ENCODE assay signal across 10 mouse cellular contexts in the genomic region with DNA sequence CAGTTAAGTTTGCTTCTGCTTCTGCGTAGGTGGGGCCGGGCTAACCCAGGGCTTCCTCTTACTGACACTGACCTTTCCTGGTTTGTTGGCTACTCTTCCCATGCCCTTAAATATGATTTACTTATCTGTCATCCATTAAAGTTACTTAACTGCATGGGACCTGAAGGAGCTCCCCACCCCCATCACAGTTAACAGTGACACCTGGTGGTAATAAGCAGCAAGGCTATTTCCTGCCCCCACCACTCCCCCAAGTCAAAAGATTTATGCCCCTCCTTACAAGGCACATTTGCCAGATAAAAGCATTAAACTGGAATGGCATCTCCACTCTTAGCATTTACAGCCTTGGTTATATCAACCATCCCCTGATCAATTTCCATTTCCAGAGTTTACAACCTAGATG. TPM values are rescaled to one million over a fixed set of nuclear protein-coding genes. Genes with fewer than 3 reads are reported as not detected.
A peak's percentile ranks its signal among the peaks of the same experiment; 100 is the strongest.
DNase-seq lines count a peak whose midpoint lies in the region; ATAC-seq and TF ChIP-seq lines count a peak whose summit lies in the region.
"Had no signal": no experiment of that assay in that cellular context is flagged by ENCODE, and none has a peak within 500 bp of the region (broad histone marks: within the 10 kb centered on the region; RNA-seq: fewer than 3 reads in every experiment).

No protein-coding gene starts in this region.

- peaks cover 18% of the 10 kb centered on the region for H3K36me3 ChIP-seq in neural tube, embryonic 13.5 days

- intact Hi-C loops in left cerebral cortex, postnatal 14 days (cut with DNase I), result no loop called here

- H3K4me3 ChIP-seq in lung, adult 2 months (replicated peaks; ENCODE audit: extremely low read depth, low read depth, low read length), result no peak overlapping the region
- H3K4me3 ChIP-seq in bone marrow, adult 2 months (replicated peaks; ENCODE audit: control insufficient read depth, low read depth, low read length), result no peak overlapping the region
- H3K4me3 ChIP-seq in neural tube, embryonic 13.5 days, result no peak overlapping the region
- H3K4me3 ChIP-seq: hindbrain, embryonic 15.5 days; stomach, embryonic 15.5 days had no signal

- H3K4me1 ChIP-seq in lung, adult 2 months (ENCODE audit: control insufficient read depth, insufficient read depth, low read length), result no peaks in the 10 kb centered on the region
- peaks cover 1% of the 10 kb centered on the region; the same call in 1 of the 2 replicates for H3K4me1 ChIP-seq in bone marrow, adult 2 months (ENCODE audit: control insufficient read depth, insufficient read depth, low read length)
- peaks cover 83% of the 10 kb centered on the region for H3K4me1 ChIP-seq in neural tube, embryonic 13.5 days (replicated peaks)
- H3K4me1 ChIP-seq: stomach, embryonic 15.5 days had no signal

- H3K9me3 ChIP-seq in neural tube, embryonic 13.5 days, result no peaks in the 10 kb centered on the region
- H3K9me3 ChIP-seq: hindbrain, embryonic 15.5 days; stomach, embryonic 15.5 days had no signal

- no peaks in the 10 kb centered on the region for H3K27me3 ChIP-seq in neural tube, embryonic 13.5 days
- H3K27me3 ChIP-seq: hindbrain, embryonic 15.5 days; stomach, embryonic 15.5 days had no signal

- ATAC-seq in neural tube, embryonic 13.5 days (ENCODE audit: low read depth), result 0 out of 2 replicates have a peak, but pooled peaks have one; percentile 20

- H3K4me2 ChIP-seq in neural tube, embryonic 13.5 days, result no peak overlapping the region
- H3K4me2 ChIP-seq: hindbrain, embryonic 15.5 days; stomach, embryonic 15.5 days had no signal

- H3K9ac ChIP-seq in neural tube, embryonic 13.5 days, result no peak overlapping the region
- H3K9ac ChIP-seq: hindbrain, embryonic 15.5 days; stomach, embryonic 15.5 days had no signal

- no peak for TF ChIP-seq POLR2A in lung, adult 2 months (IDR thresholded peaks at IDR 0.05; ENCODE audit: borderline replicate concordance, extremely low read depth, low read depth, low read length)
- TF ChIP-seq POLR2A in bone marrow, adult 2 months (IDR thresholded peaks at IDR 0.05; ENCODE audit: borderline replicate concordance, control insufficient read depth, low read depth, low read length), result no peak

- peak; percentile 39 for DNase-seq in embryo, embryonic 11 days
- no peak for DNase-seq in embryo, embryonic 10 days (ENCODE audit: low spot score)
- DNase-seq in lung, adult 2 months, result no peak
- no peak for DNase-seq in lung, postnatal 14 days
- DNase-seq in frontal cortex, adult 2 months (ENCODE audit: extremely low spot score in 1 of 2, low spot score in 1 of 2), result no peak
- DNase-seq in left cerebral cortex, postnatal 14 days (ENCODE audit: low spot score in 2 of 2), result no peak

- WGBS in lung, adult 2 months, result 85% methylated on average over 2 of the region's 2 CpGs
- 81% methylated on average over 2 of the region's 2 CpGs for WGBS in bone marrow, adult 2 months
- 67% methylated on average over 2 of the region's 2 CpGs for WGBS in neural tube, embryonic 13.5 days

- H3K27ac ChIP-seq in bone marrow, adult 2 months (ENCODE audit: control insufficient read depth, insufficient read depth, low read depth, low read length, poor library complexity), result no peak overlapping the region
- peak overlapping the region; percentile 81 for H3K27ac ChIP-seq in neural tube, embryonic 13.5 days (replicated peaks)
- H3K27ac ChIP-seq: hindbrain, embryonic 15.5 days; stomach, embryonic 15.5 days had no signal

- TF ChIP-seq CTCF in lung, adult 2 months (IDR thresholded peaks at IDR 0.05; ENCODE audit: insufficient read depth, low read length), result peak; percentile 38
- TF ChIP-seq CTCF in bone marrow, adult 2 months (IDR thresholded peaks at IDR 0.05; ENCODE audit: control insufficient read depth, insufficient read depth, low read length), result 0 out of 2 replicates have a peak, but pooled peaks have one; percentile 25

RNA-seq across cellular contexts. Expression of gene Tti1, which starts 38.3 kb away (rescaled TPM):
- 13.7 and 16.8 TPM in 2 replicates for polyA plus RNA-seq in lung, adult 2 months (2012; rRNA removed)
- polyA plus RNA-seq in bone marrow, adult 2 months (2011; ENCODE audit: insufficient read depth, insufficient read length, low replicate concordance, missing spikeins), result 8.6 and 13.0 TPM in 2 replicates
- 15.8 and 16.8 TPM in 2 replicates for polyA plus RNA-seq in neural tube, embryonic 13.5 days (2015; fragmentation: Nextera tagmentation; extraction: Ambion mirVana)
- 14.4 and 17.7 TPM in 2 replicates for polyA plus RNA-seq in frontal cortex, adult 2 months (2012; rRNA removed)
- 10 to 100 TPM; 16.9 to 19.8 TPM for total RNA-seq in left cerebral cortex, postnatal 14 days (2021)

RNA-seq across cellular contexts. Expression of gene Rprd1b, which starts 38.4 kb away (rescaled TPM):
- 15.9 and 17.0 TPM in 2 replicates for polyA plus RNA-seq in lung, adult 2 months (2012; rRNA removed)
- polyA plus RNA-seq in bone marrow, adult 2 months (2011; ENCODE audit: insufficient read depth, insufficient read length, low replicate concordance, missing spikeins), result 8.6 and 10.8 TPM in 2 replicates
- 34.5 and 35.3 TPM in 2 replicates for polyA plus RNA-seq in neural tube, embryonic 13.5 days (2015; fragmentation: Nextera tagmentation; extraction: Ambion mirVana)
- polyA plus RNA-seq in frontal cortex, adult 2 months (2012; rRNA removed), result 17.9 and 18.4 TPM in 2 replicates
- total RNA-seq in left cerebral cortex, postnatal 14 days (2021), result 10 to 100 TPM; 27.7 to 36.4 TPM
